ENCODE assay signal across 9 mouse cellular contexts in the genomic region with DNA sequence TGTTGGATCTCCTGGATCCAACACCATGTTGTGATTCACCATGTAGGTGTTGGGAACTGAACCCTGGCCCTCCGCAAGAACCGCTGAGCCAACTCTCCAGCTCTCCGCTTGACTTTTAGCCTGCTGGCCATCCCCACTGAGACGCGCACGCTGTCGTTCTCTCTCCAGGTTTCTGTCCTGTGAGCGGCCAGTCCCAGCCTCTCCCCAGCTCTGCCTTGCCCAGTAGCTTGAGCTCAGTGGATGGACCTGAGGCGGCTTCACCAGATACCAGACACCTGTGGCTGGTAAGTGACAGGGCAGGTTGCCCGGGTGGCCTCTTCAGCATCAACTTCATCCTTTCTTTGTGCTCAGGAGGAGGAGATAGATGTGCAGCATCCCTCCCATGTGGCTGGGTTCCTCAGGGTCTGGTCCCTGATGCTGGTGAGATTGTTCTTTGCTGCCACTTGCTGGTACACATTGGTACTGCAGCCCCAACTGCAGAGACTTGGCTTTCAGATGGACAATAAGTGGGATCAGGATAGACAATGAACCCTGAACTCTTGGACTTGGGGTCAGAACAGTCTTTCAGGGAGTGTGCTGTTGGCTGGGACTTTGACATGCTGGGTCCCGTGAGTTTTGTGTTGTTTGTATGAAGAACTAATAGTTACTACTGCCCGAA. TPM values are rescaled to one million over a fixed set of nuclear protein-coding genes. Genes with fewer than 3 reads are reported as not detected.
A peak's percentile ranks its signal among the peaks of the same experiment; 100 is the strongest.
DNase-seq lines count a peak whose midpoint lies in the region; ATAC-seq and TF ChIP-seq lines count a peak whose summit lies in the region.
"Had no signal": no experiment of that assay in that cellular context is flagged by ENCODE, and none has a peak within 500 bp of the region (broad histone marks: within the 10 kb centered on the region; RNA-seq: fewer than 3 reads in every experiment).

No protein-coding gene starts in this region.

- H3K9me3 ChIP-seq in kidney, postnatal 0 days (replicated peaks; ENCODE audit: low read length) = no peaks in the 10 kb centered on the region
- no peaks in the 10 kb centered on the region for H3K9me3 ChIP-seq in liver, embryonic 12.5 days (replicated peaks)
- no peaks in the 10 kb centered on the region for H3K9me3 ChIP-seq in neural tube, embryonic 11.5 days (ENCODE audit: control insufficient read depth, low read length)
- no peaks in the 10 kb centered on the region for H3K9me3 ChIP-seq in stomach, postnatal 0 days (ENCODE audit: control insufficient read depth, low read length)

- 49% methylated on average over 12 of the region's 12 CpGs for WGBS in kidney, postnatal 0 days
- 35% methylated on average over 12 of the region's 12 CpGs for WGBS in liver, embryonic 12.5 days (ENCODE audit: insufficient replicate concordance)
- WGBS in neural tube, embryonic 11.5 days = 55% methylated on average over 12 of the region's 12 CpGs
- 45% methylated on average over 12 of the region's 12 CpGs for WGBS in stomach, postnatal 0 days

- no peaks in the 10 kb centered on the region for H3K4me1 ChIP-seq in kidney, postnatal 0 days (replicated peaks; ENCODE audit: insufficient read depth, low read length)
- no peaks in the 10 kb centered on the region for H3K4me1 ChIP-seq in liver, embryonic 12.5 days
- H3K4me1 ChIP-seq in neural tube, embryonic 11.5 days (ENCODE audit: control insufficient read depth, insufficient read depth, low read length) = no peaks in the 10 kb centered on the region
- H3K4me1 ChIP-seq in stomach, postnatal 0 days (replicated peaks; ENCODE audit: control insufficient read depth, insufficient read depth) = no peaks in the 10 kb centered on the region

- H3K4me2 ChIP-seq in kidney, postnatal 0 days (ENCODE audit: low read length) = no peak overlapping the region
- H3K4me2 ChIP-seq in liver, embryonic 12.5 days = no peak overlapping the region
- H3K4me2 ChIP-seq in neural tube, embryonic 11.5 days (ENCODE audit: low read depth) = no peak overlapping the region
- H3K4me2 ChIP-seq in stomach, postnatal 0 days (replicated peaks; ENCODE audit: low read depth) = no peak overlapping the region

- no peak overlapping the region for H3K27ac ChIP-seq in kidney, postnatal 0 days
- no peak overlapping the region for H3K27ac ChIP-seq in liver, embryonic 12.5 days
- no peak overlapping the region for H3K27ac ChIP-seq in neural tube, embryonic 11.5 days (ENCODE audit: low read depth, low read length)
- H3K27ac ChIP-seq in stomach, postnatal 0 days (replicated peaks) = no peak overlapping the region

- no peaks in the 10 kb centered on the region for H3K27me3 ChIP-seq in kidney, postnatal 0 days (ENCODE audit: insufficient read depth, low read length)
- no peaks in the 10 kb centered on the region for H3K27me3 ChIP-seq in liver, embryonic 12.5 days (replicated peaks)
- no peaks in the 10 kb centered on the region for H3K27me3 ChIP-seq in neural tube, embryonic 11.5 days (ENCODE audit: control insufficient read depth, insufficient read depth, low read length)
- no peaks in the 10 kb centered on the region for H3K27me3 ChIP-seq in stomach, postnatal 0 days (ENCODE audit: control insufficient read depth, insufficient read depth, low read length)

- H3K36me3 ChIP-seq in kidney, postnatal 0 days (ENCODE audit: insufficient read depth, low read length) = no peaks in the 10 kb centered on the region
- peaks cover 3% of the 10 kb centered on the region for H3K36me3 ChIP-seq in liver, embryonic 12.5 days
- H3K36me3 ChIP-seq in neural tube, embryonic 11.5 days (ENCODE audit: control insufficient read depth, insufficient read depth, low read length) = no peaks in the 10 kb centered on the region
- no peaks in the 10 kb centered on the region for H3K36me3 ChIP-seq in stomach, postnatal 0 days (ENCODE audit: control insufficient read depth, insufficient read depth, low read length)

- no peak overlapping the region for H3K9ac ChIP-seq in kidney, postnatal 0 days (ENCODE audit: low read depth, low read length)
- H3K9ac ChIP-seq in liver, embryonic 12.5 days = no peak overlapping the region
- no peak overlapping the region for H3K9ac ChIP-seq in neural tube, embryonic 11.5 days (ENCODE audit: low read length)
- no peak overlapping the region for H3K9ac ChIP-seq in stomach, postnatal 0 days (ENCODE audit: low read length)

- ATAC-seq in granulocyte monocyte progenitor cell, adult 5-6 weeks (replicated peaks; ENCODE audit: poor library complexity, severe bottlenecking) = peak; percentile 89
- peak; percentile 59 for ATAC-seq in kidney, postnatal 0 days (replicated peaks; ENCODE audit: low FRiP score, low read depth)
- ATAC-seq in liver, embryonic 12.5 days = peak; percentile 41; the same call in 1 of the 2 replicates
- ATAC-seq in neural tube, embryonic 11.5 days (ENCODE audit: insufficient read depth, low FRiP score, low TSS enrichment) = peak; percentile 50; the same call in 1 of the 2 replicates
- ATAC-seq in stomach, postnatal 0 days (ENCODE audit: low FRiP score, low TSS enrichment) = peak; percentile 38; the same call in 1 of the 2 replicates

- no peak overlapping the region for H3K4me3 ChIP-seq in kidney, postnatal 0 days (replicated peaks; ENCODE audit: low read depth, low read length)
- H3K4me3 ChIP-seq in liver, embryonic 12.5 days = no peak overlapping the region
- H3K4me3 ChIP-seq in neural tube, embryonic 11.5 days (ENCODE audit: low read depth, low read length) = no peak overlapping the region
- H3K4me3 ChIP-seq in stomach, postnatal 0 days (ENCODE audit: low read depth, low read length) = no peak overlapping the region
- H3K4me3 ChIP-seq: erythroblast, embryonic 14.5 days had no signal

- peak; percentile 80 to 81 for DNase-seq in B cell, adult 2 months
- DNase-seq in adrenal gland, postnatal 14 days = peak; percentile 81
- peak; percentile 88 for DNase-seq in embryo, embryonic 9.5 days (ENCODE audit: extremely low spot score)
- peak; percentile 79 for DNase-seq in kidney, postnatal 0 days (ENCODE audit: low spot score)
- peak; percentile 85 for DNase-seq in neural tube, embryonic 11.5 days (ENCODE audit: low spot score)
- DNase-seq in stomach, postnatal 0 days (ENCODE audit: low spot score) = peak; percentile 81

- peak; percentile 92 for TF ChIP-seq CTCF in kidney, postnatal 0 days (IDR thresholded peaks at IDR 0.05; ENCODE audit: low read depth)
- TF ChIP-seq CTCF in stomach, postnatal 0 days (IDR thresholded peaks at IDR 0.05; ENCODE audit: low read depth) = peak; percentile 97

- TF ChIP-seq EP300 in stomach, postnatal 0 days (optimal IDR thresholded peaks at IDR 0.05) = no peak

RNA-seq across cellular contexts. Expression of a gene that starts 12.3 kb away (rescaled TPM):
- total RNA-seq in adrenal gland, postnatal 14 days (2021) = 189 and 198 TPM in 2 replicates
- total RNA-seq in granulocyte monocyte progenitor cell, adult 5-6 weeks (2014; fragmentation: Nextera tagmentation) = 110 and 113 TPM in 2 replicates
- 194 and 224 TPM in 2 replicates for total RNA-seq in granulocyte monocyte progenitor cell, adult 5-6 weeks (2017)
- 168 and 170 TPM in 2 replicates for polyA plus RNA-seq in kidney, postnatal 0 days (2015; fragmentation: Nextera tagmentation; extraction: Ambion mirVana)
- 79.2 and 94.3 TPM in 2 replicates for polyA plus RNA-seq in liver, embryonic 12.5 days (2016; fragmentation: Nextera tagmentation; extraction: Ambion mirVana)
- polyA plus RNA-seq in neural tube, embryonic 11.5 days (2014; fragmentation: Nextera tagmentation; extraction: Ambion mirVana) = 211 and 217 TPM in 2 replicates
- polyA plus RNA-seq in stomach, postnatal 0 days (2015; fragmentation: Nextera tagmentation; extraction: Ambion mirVana) = 133 and 146 TPM in 2 replicates

RNA-seq across cellular contexts. Expression of a gene that starts 28.7 kb away (rescaled TPM):
- 1.9 and 2.3 TPM in 2 replicates for total RNA-seq in adrenal gland, postnatal 14 days (2021)
- total RNA-seq in granulocyte monocyte progenitor cell, adult 5-6 weeks (2014; fragmentation: Nextera tagmentation) = not detected in 2 replicates
- total RNA-seq in granulocyte monocyte progenitor cell, adult 5-6 weeks (2017) = 0.13 TPM in 1 of 2 replicates, not detected in the other
- 5.7 and 5.8 TPM in 2 replicates for polyA plus RNA-seq in kidney, postnatal 0 days (2015; fragmentation: Nextera tagmentation; extraction: Ambion mirVana)
- polyA plus RNA-seq in liver, embryonic 12.5 days (2016; fragmentation: Nextera tagmentation; extraction: Ambion mirVana) = 4.6 TPM in 2 replicates
- 16.9 and 17.3 TPM in 2 replicates for polyA plus RNA-seq in neural tube, embryonic 11.5 days (2014; fragmentation: Nextera tagmentation; extraction: Ambion mirVana)
- 12.4 and 13.1 TPM in 2 replicates for polyA plus RNA-seq in stomach, postnatal 0 days (2015; fragmentation: Nextera tagmentation; extraction: Ambion mirVana)

RNA-seq across cellular contexts. Expression of a gene that starts 42.8 kb away (rescaled TPM):
- 6.0 and 9.4 TPM in 2 replicates for total RNA-seq in adrenal gland, postnatal 14 days (2021)
- 52.0 and 70.0 TPM in 2 replicates for total RNA-seq in granulocyte monocyte progenitor cell, adult 5-6 weeks (2014; fragmentation: Nextera tagmentation)
- total RNA-seq in granulocyte monocyte progenitor cell, adult 5-6 weeks (2017) = 30.2 and 39.5 TPM in 2 replicates
- 18.7 and 21.5 TPM in 2 replicates for polyA plus RNA-seq in kidney, postnatal 0 days (2015; fragmentation: Nextera tagmentation; extraction: Ambion mirVana)
- polyA plus RNA-seq in liver, embryonic 12.5 days (2016; fragmentation: Nextera tagmentation; extraction: Ambion mirVana) = 27.4 and 32.2 TPM in 2 replicates
- polyA plus RNA-seq in neural tube, embryonic 11.5 days (2014; fragmentation: Nextera tagmentation; extraction: Ambion mirVana) = 31.3 and 36.7 TPM in 2 replicates
- polyA plus RNA-seq in stomach, postnatal 0 days (2015; fragmentation: Nextera tagmentation; extraction: Ambion mirVana) = 5.3 and 5.7 TPM in 2 replicates

RNA-seq across cellular contexts. Expression of a gene that starts 45.7 kb away (rescaled TPM):
- not detected in 2 replicates for total RNA-seq in adrenal gland, postnatal 14 days (2021)
- 0.28 TPM in 1 of 2 replicates, not detected in the other for total RNA-seq in granulocyte monocyte progenitor cell, adult 5-6 weeks (2014; fragmentation: Nextera tagmentation)
- 0.05 TPM in 1 of 2 replicates, not detected in the other for total RNA-seq in granulocyte monocyte progenitor cell, adult 5-6 weeks (2017)
- not detected in 2 replicates for polyA plus RNA-seq in kidney, postnatal 0 days (2015; fragmentation: Nextera tagmentation; extraction: Ambion mirVana)
- not detected in 2 replicates for polyA plus RNA-seq in liver, embryonic 12.5 days (2016; fragmentation: Nextera tagmentation; extraction: Ambion mirVana)
- 0.20 TPM in 1 of 2 replicates, not detected in the other for polyA plus RNA-seq in neural tube, embryonic 11.5 days (2014; fragmentation: Nextera tagmentation; extraction: Ambion mirVana)
- polyA plus RNA-seq in stomach, postnatal 0 days (2015; fragmentation: Nextera tagmentation; extraction: Ambion mirVana) = 0.05 TPM in 1 of 2 replicates, not detected in the other

RNA-seq across cellular contexts. Expression of a gene that starts 50.0 kb away (rescaled TPM):
- 7.3 and 32.4 TPM in 2 replicates for total RNA-seq in adrenal gland, postnatal 14 days (2021)
- total RNA-seq in granulocyte monocyte progenitor cell, adult 5-6 weeks (2014; fragmentation: Nextera tagmentation) = not detected in 2 replicates
- not detected in 2 replicates for total RNA-seq in granulocyte monocyte progenitor cell, adult 5-6 weeks (2017)
- 0.23 and 0.75 TPM in 2 replicates for polyA plus RNA-seq in kidney, postnatal 0 days (2015; fragmentation: Nextera tagmentation; extraction: Ambion mirVana)
- 0.41 and 0.76 TPM in 2 replicates for polyA plus RNA-seq in liver, embryonic 12.5 days (2016; fragmentation: Nextera tagmentation; extraction: Ambion mirVana)
- 872 and 1,012 TPM in 2 replicates for polyA plus RNA-seq in neural tube, embryonic 11.5 days (2014; fragmentation: Nextera tagmentation; extraction: Ambion mirVana)
- 24.4 and 24.7 TPM in 2 replicates for polyA plus RNA-seq in stomach, postnatal 0 days (2015; fragmentation: Nextera tagmentation; extraction: Ambion mirVana)

Comparison
In these comparisons a context has a peak if more than half of its experiments do, and no peak if none do; other contexts are left out.
1. ATAC-seq: peak in every context shown above with its lines; median percentile 89 in granulocyte monocyte progenitor cell, adult 5-6 weeks; 59 in kidney, postnatal 0 days; 50 in neural tube, embryonic 11.5 days; 41 in liver, embryonic 12.5 days; 38 in stomach, postnatal 0 days.